Comparison of ENCODE assay signal across 9 mouse cellular contexts in the genomic region with DNA sequence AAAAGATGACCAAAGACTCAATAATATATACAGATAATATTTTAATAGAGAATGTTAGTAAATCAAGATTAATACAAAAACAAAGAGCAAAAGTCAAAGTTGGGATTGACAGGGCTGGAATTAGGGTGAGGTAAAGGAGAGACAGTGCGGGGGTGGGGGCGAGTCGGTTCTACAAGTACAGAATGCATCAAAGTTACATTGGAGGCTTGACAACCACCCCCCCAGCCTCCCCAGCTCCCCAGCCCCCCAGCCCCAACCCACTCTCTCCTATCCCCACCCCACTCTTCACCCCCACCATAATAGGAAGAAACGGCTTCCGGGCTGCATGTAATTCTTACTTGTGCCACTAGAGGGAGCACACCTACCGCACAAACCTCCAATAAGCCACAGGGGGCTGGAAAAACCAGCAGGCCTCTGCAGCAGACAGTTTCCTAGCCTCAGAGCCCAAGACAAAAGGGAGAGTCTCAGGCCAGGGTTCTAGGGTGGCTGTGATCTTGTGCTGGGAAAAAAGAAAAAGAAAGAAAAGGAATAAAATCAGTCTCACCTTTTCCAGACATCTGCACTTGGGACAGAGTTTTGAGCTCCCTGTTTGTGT. TPM values are rescaled to one million over a fixed set of nuclear protein-coding genes. Genes with fewer than 3 reads are reported as not detected.
DNase-seq lines count a peak whose midpoint lies in the region; ATAC-seq and TF ChIP-seq lines count a peak whose summit lies in the region.
"Had no signal": no experiment of that assay in that cellular context is flagged by ENCODE, and none has a peak within 500 bp of the region (broad histone marks: within the 10 kb centered on the region; RNA-seq: fewer than 3 reads in every experiment).

No protein-coding gene starts in this region.

- peaks cover 5% of the 10 kb centered on the region; the same call in 1 of the 2 replicates for H3K9me3 ChIP-seq in E14TG2a.4 (ENCODE audit: low read length)
- no peaks in the 10 kb centered on the region for H3K9me3 ChIP-seq in forebrain, embryonic 11.5 days (ENCODE audit: control insufficient read depth, low read length)
- peaks cover 3% of the 10 kb centered on the region; the same call in 1 of the 2 replicates for H3K9me3 ChIP-seq in heart, embryonic 16.5 days (replicated peaks; ENCODE audit: control insufficient read depth, low read length)
- no peaks in the 10 kb centered on the region for H3K9me3 ChIP-seq in liver, embryonic 16.5 days (replicated peaks; ENCODE audit: control insufficient read depth, low read length)
- H3K9me3 ChIP-seq in neural tube, embryonic 14.5 days (ENCODE audit: control insufficient read depth, low read length), result no peaks in the 10 kb centered on the region
- H3K9me3 ChIP-seq: liver, embryonic 15.5 days had no signal

- H3K4me1 ChIP-seq in E14TG2a.4 (replicated peaks; ENCODE audit: low read depth, low read length), result peaks cover 42% of the 10 kb centered on the region
- H3K4me1 ChIP-seq in forebrain, embryonic 11.5 days (replicated peaks; ENCODE audit: control insufficient read depth, insufficient read depth, low read length), result no peaks in the 10 kb centered on the region
- 0 out of 2 replicates have a peak, but pooled peaks cover 2% of the 10 kb centered on the region for H3K4me1 ChIP-seq in heart, embryonic 16.5 days (ENCODE audit: control insufficient read depth, insufficient read depth, low read length)
- H3K4me1 ChIP-seq in liver, embryonic 16.5 days (ENCODE audit: control insufficient read depth, low read depth, low read length), result no peaks in the 10 kb centered on the region
- H3K4me1 ChIP-seq in neural tube, embryonic 14.5 days (ENCODE audit: control insufficient read depth, insufficient read depth, low read length), result no peaks in the 10 kb centered on the region
- H3K4me1 ChIP-seq in thymus, adult 2 months (replicated peaks; ENCODE audit: control insufficient read depth, insufficient read depth, low read length), result no peaks in the 10 kb centered on the region
- H3K4me1 ChIP-seq: liver, embryonic 15.5 days had no signal

- no peak overlapping the region for H3K4me3 ChIP-seq in E14TG2a.4 (replicated peaks; ENCODE audit: low read length)
- H3K4me3 ChIP-seq in forebrain, embryonic 11.5 days (ENCODE audit: low read depth, low read length), result no peak overlapping the region
- H3K4me3 ChIP-seq in heart, embryonic 16.5 days (ENCODE audit: low read length), result no peak overlapping the region
- no peak overlapping the region for H3K4me3 ChIP-seq in liver, embryonic 16.5 days (ENCODE audit: low read depth, low read length)
- no peak overlapping the region for H3K4me3 ChIP-seq in neural tube, embryonic 14.5 days (ENCODE audit: low read depth, low read length)
- H3K4me3 ChIP-seq in thymus, adult 2 months (ENCODE audit: control insufficient read depth, insufficient read depth, low read length), result no peak overlapping the region
- H3K4me3 ChIP-seq: liver, embryonic 15.5 days had no signal

- DNase-seq in brain, embryonic 18.5 days (ENCODE audit: low read depth, low spot score), result peak; percentile 50
- DNase-seq in forebrain, embryonic 11.5 days (ENCODE audit: low spot score), result peak; percentile 89
- peak; percentile 53 to 80 for DNase-seq in kidney, postnatal 36 days
- peak; percentile 68 for DNase-seq in thymus, adult 2 months

- WGBS in forebrain, embryonic 11.5 days, result 23% methylated on average over 6 of the region's 6 CpGs
- WGBS in heart, embryonic 16.5 days, result 22% methylated on average over 6 of the region's 6 CpGs
- 21% methylated on average over 6 of the region's 6 CpGs for WGBS in liver, embryonic 16.5 days (ENCODE audit: insufficient replicate concordance)
- 25% methylated on average over 6 of the region's 6 CpGs for WGBS in neural tube, embryonic 14.5 days
- WGBS in thymus, adult 2 months, result 33% methylated on average over 6 of the region's 6 CpGs

- no peak for TF ChIP-seq POLR2A in thymus, adult 2 months (IDR thresholded peaks at IDR 0.05; ENCODE audit: control insufficient read depth, extremely low read depth, insufficient read depth, low read length, poor library complexity)

- no peak overlapping the region for H3K4me2 ChIP-seq in forebrain, embryonic 11.5 days (ENCODE audit: low read depth, low read length, severe bottlenecking)
- H3K4me2 ChIP-seq in heart, embryonic 16.5 days (ENCODE audit: low read depth, low read length), result no peak overlapping the region
- H3K4me2 ChIP-seq in liver, embryonic 16.5 days (ENCODE audit: low read depth, low read length), result no peak overlapping the region
- no peak overlapping the region for H3K4me2 ChIP-seq in neural tube, embryonic 14.5 days (ENCODE audit: low read depth, low read length)
- H3K4me2 ChIP-seq: liver, embryonic 15.5 days had no signal

- no peaks in the 10 kb centered on the region for H3K36me3 ChIP-seq in E14TG2a.4 (ENCODE audit: insufficient read depth, low read length)
- no peaks in the 10 kb centered on the region for H3K36me3 ChIP-seq in forebrain, embryonic 11.5 days (ENCODE audit: control insufficient read depth, insufficient read depth, low read length)
- no peaks in the 10 kb centered on the region for H3K36me3 ChIP-seq in heart, embryonic 16.5 days (ENCODE audit: control insufficient read depth, insufficient read depth)
- H3K36me3 ChIP-seq in liver, embryonic 16.5 days (ENCODE audit: control insufficient read depth, insufficient read depth), result no peaks in the 10 kb centered on the region
- no peaks in the 10 kb centered on the region for H3K36me3 ChIP-seq in neural tube, embryonic 14.5 days (ENCODE audit: control insufficient read depth, insufficient read depth, low read length)
- no peaks in the 10 kb centered on the region for H3K36me3 ChIP-seq in thymus, adult 2 months (ENCODE audit: control insufficient read depth, insufficient read depth, low read length)
- H3K36me3 ChIP-seq: liver, embryonic 15.5 days had no signal

- peak; percentile 85 for ATAC-seq in forebrain, embryonic 11.5 days (replicated peaks; ENCODE audit: low FRiP score)
- 0 out of 2 replicates have a peak, but pooled peaks have one; percentile 14 for ATAC-seq in heart, embryonic 16.5 days (replicated peaks; ENCODE audit: extremely low read depth, insufficient read depth, low FRiP score)
- ATAC-seq in liver, embryonic 16.5 days (ENCODE audit: low read depth), result peak; percentile 35; the same call in 1 of the 2 replicates
- peak; percentile 87 for ATAC-seq in neural tube, embryonic 14.5 days (ENCODE audit: low read depth)

- peaks cover 3% of the 10 kb centered on the region; the same call in 1 of the 2 replicates for H3K27me3 ChIP-seq in E14TG2a.4 (ENCODE audit: insufficient read depth, low read length)
- H3K27me3 ChIP-seq in forebrain, embryonic 11.5 days (ENCODE audit: control insufficient read depth, insufficient read depth, low read length), result no peaks in the 10 kb centered on the region
- H3K27me3 ChIP-seq in heart, embryonic 16.5 days (ENCODE audit: control insufficient read depth, insufficient read depth, low read length), result no peaks in the 10 kb centered on the region
- no peaks in the 10 kb centered on the region for H3K27me3 ChIP-seq in liver, embryonic 16.5 days (ENCODE audit: control insufficient read depth, insufficient read depth, low read depth, low read length)
- H3K27me3 ChIP-seq in neural tube, embryonic 14.5 days (ENCODE audit: control insufficient read depth, insufficient read depth, low read length), result no peaks in the 10 kb centered on the region
- H3K27me3 ChIP-seq in thymus, adult 2 months (ENCODE audit: control insufficient read depth, insufficient read depth, low read length), result no peaks in the 10 kb centered on the region
- H3K27me3 ChIP-seq: liver, embryonic 15.5 days had no signal

- 0 out of 2 replicates have a peak overlapping the region, but pooled peaks have one; percentile 12 for H3K9ac ChIP-seq in forebrain, embryonic 11.5 days (ENCODE audit: low read length)
- H3K9ac ChIP-seq in heart, embryonic 16.5 days (ENCODE audit: low read length), result no peak overlapping the region
- no peak overlapping the region for H3K9ac ChIP-seq in liver, embryonic 16.5 days (ENCODE audit: low read depth, low read length)
- no peak overlapping the region for H3K9ac ChIP-seq in neural tube, embryonic 14.5 days (replicated peaks; ENCODE audit: low read depth, low read length)
- H3K9ac ChIP-seq: liver, embryonic 15.5 days had no signal

- TF ChIP-seq CTCF in E14TG2a.4 (conservative IDR thresholded peaks at IDR 0.05; ENCODE audit: low read length), result peak; percentile 93
- TF ChIP-seq CTCF in thymus, adult 2 months (IDR thresholded peaks at IDR 0.05; ENCODE audit: borderline replicate concordance, control insufficient read depth, extremely low read depth, insufficient read depth, low read length, poor library complexity), result peak; percentile 64; the same call in 1 of the 2 replicates

- no peak overlapping the region for H3K27ac ChIP-seq in forebrain, embryonic 11.5 days (ENCODE audit: low read depth, low read length)
- no peak overlapping the region for H3K27ac ChIP-seq in heart, embryonic 16.5 days (ENCODE audit: low read length)
- no peak overlapping the region for H3K27ac ChIP-seq in liver, embryonic 16.5 days (ENCODE audit: low read length)
- no peak overlapping the region for H3K27ac ChIP-seq in neural tube, embryonic 14.5 days (ENCODE audit: low read depth, low read length)
- H3K27ac ChIP-seq in thymus, adult 2 months (ENCODE audit: control insufficient read depth, insufficient read depth, low read length), result no peak overlapping the region
- H3K27ac ChIP-seq: liver, embryonic 15.5 days had no signal

RNA-seq across cellular contexts. Expression of a gene that starts 19.8 kb away (rescaled TPM):
- 1.1 and 1.6 TPM in 2 replicates for polyA plus RNA-seq in forebrain, embryonic 11.5 days (2014; fragmentation: Nextera tagmentation; extraction: Ambion mirVana)
- polyA plus RNA-seq in heart, embryonic 16.5 days (2015; fragmentation: Nextera tagmentation; extraction: Ambion mirVana), result 6.2 and 6.3 TPM in 2 replicates
- 0.88 and 1.3 TPM in 2 replicates for polyA plus RNA-seq in liver, embryonic 16.5 days (2015; fragmentation: Nextera tagmentation; extraction: Ambion mirVana)
- 3.6 and 13.2 TPM in 2 replicates for polyA plus RNA-seq in neural tube, embryonic 14.5 days (2014; fragmentation: Nextera tagmentation; extraction: Ambion mirVana)
- polyA plus RNA-seq in thymus, adult 2 months (2012; rRNA removed), result 1.5 and 3.0 TPM in 2 replicates

RNA-seq across cellular contexts. Expression of a gene that starts 34.7 kb away (rescaled TPM):
- polyA plus RNA-seq in forebrain, embryonic 11.5 days (2014; fragmentation: Nextera tagmentation; extraction: Ambion mirVana), result 30.7 and 32.3 TPM in 2 replicates
- 19.5 and 20.4 TPM in 2 replicates for polyA plus RNA-seq in heart, embryonic 16.5 days (2015; fragmentation: Nextera tagmentation; extraction: Ambion mirVana)
- 1.8 and 2.2 TPM in 2 replicates for polyA plus RNA-seq in liver, embryonic 16.5 days (2015; fragmentation: Nextera tagmentation; extraction: Ambion mirVana)
- 9.5 and 14.5 TPM in 2 replicates for polyA plus RNA-seq in neural tube, embryonic 14.5 days (2014; fragmentation: Nextera tagmentation; extraction: Ambion mirVana)
- polyA plus RNA-seq in thymus, adult 2 months (2012; rRNA removed), result 9.4 and 10.3 TPM in 2 replicates

Comparison
In these comparisons a context has a peak if more than half of its experiments do, and no peak if none do; other contexts are left out.
1. ATAC-seq: peak in every context shown above with its lines; median percentile 87 in neural tube, embryonic 14.5 days; 85 in forebrain, embryonic 11.5 days; 35 in liver, embryonic 16.5 days; 14 in heart, embryonic 16.5 days.